Mouse (Mus musculus) adrenal gland, adult 18-20 months (tissue): Measurements from ENCODE around the gene Sesn1. TPM values are rescaled to one million over a fixed set of nuclear protein-coding genes. Genes with fewer than 3 reads are reported as not detected.
A peak's percentile ranks its signal among the peaks of the same experiment; 100 is the strongest.
"Not testable (repeated sequence)": the region's sequence is repeated elsewhere in the genome, so short reads cannot be mapped to it uniquely, and the experiment has no call there.

Experiments used
- DNase-seq, 2 experiments: peaks; one replicate each; pipeline ENCODE4 v3.0.0; 2021 to 2022; ENCODE audit warnings: low spot score in 2 of 2
- total RNA-seq, 2 experiments: library from RNA; stranded (reverse); gene quantifications; 1 replicate in 1 of 2; 2 replicates in 1 of 2; pipeline ENCODE4 v1.2.3; 2021

Gene Sesn1
- total RNA-seq, 2 experiments from 2014 or later, result 17.0 to 19.9 TPM

GRCm38 (mm10) chr10:41907473-41907872 lies 97.7 kb downstream of the Sesn1 start:
- no peak for DNase-seq

- DNase-seq, result no peak
Observed at GRCm38 (mm10) chr10:41907950-41908349, 98.2 kb downstream of the Sesn1 start.

GRCm38 (mm10) chr10:41908899-41909298 lies 99.2 kb downstream of the Sesn1 start:
- DNase-seq, result no peak

DNA sequence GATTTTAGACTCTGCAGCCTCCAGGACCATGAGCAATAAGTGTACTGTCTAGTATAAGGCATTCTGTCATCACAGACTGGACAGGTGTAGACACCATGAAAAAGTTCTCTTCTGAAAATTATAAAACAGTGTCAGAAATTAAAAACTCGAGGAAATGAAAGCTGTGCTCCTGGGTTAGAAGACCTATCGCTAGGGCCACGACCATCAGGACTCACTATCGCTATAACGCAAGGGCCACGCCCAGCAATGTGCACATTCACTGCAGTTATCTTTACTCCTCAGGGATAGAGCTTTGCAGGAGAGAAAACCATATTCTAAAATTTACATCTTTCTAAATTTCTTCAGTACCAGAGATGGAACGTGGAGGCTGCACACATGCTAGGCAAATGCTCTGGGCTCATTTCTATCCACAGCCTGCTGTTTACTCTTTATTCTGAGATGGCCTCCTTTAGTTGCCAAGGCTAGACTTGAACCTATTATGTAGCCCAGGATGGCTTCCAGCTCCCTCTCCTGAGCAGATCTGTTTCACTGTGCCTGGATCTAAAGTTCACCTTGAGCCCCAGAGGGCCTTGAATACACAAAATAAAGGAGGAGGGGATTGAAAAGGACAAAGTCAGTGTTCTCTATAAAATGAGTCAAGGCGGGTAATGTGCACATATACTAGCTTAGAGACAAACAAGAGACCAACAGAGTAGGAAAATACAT lies 102.7 kb downstream of the Sesn1 start:
- no peak for DNase-seq

DNA sequence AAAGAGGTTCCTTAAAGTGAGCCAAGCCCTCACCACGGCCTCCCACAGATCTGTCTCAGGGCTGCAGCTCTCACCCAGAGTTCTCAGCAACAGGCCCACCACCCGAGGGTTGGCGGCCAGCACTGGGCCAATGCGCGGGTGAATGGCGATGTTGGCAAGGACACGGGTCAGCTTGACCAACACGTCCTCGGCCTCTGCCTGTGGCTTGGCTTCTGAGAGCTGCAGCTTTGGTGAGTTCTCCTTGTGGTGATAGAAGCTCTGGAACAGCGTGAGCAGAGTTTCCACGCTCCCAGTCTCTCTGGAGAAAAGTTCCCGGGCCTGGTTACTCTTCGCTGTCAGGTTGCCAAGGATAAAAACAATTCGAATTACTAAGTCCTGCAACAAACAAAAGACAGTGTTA lies 117.0 kb downstream of the Sesn1 start:
- DNase-seq, result no peak

DNA sequence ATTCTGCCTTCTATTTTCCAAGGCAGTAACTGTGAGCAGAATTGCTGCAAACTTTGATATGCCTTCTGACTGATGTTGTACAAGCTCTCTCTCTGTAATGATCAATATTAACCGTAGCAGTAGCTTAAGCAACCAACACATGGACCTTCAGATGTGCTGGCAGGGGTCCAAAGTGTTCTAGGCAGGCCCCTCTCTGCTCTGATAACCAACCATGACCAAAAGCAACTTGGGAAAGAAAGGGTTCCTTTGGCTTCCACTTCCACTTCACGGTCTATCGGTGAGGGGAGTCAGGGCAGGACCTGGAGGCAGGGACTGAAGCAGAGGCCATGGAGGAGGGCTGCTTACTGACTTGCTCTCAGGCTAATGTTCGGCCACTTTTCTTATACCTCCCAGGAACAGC lies 121.2 kb downstream of the Sesn1 start:
- DNase-seq, result no peak

- DNase-seq, result no peak
Observed at GRCm38 (mm10) chr10:41931962-41932361, 122.2 kb downstream of the Sesn1 start.

DNA sequence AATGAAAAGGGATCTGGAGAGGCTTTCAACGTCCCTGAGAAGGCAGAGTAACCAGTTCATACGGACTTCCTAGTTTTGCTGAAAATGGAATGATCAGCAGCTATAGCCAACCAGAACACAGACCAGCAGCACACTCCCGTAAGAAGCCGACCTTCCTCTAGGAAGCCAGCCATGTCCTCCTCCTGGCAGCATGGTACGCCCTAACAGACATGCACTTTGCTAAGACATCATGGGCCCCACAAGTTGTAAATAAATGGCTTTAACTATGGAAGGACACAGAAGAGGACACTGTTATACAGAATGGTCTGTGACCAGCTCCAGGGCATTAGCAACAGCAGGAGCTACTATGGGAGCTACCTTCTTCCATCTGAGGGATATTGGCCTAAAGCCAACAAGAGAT lies 123.2 kb downstream of the Sesn1 start:
- DNase-seq, result no peak

DNA sequence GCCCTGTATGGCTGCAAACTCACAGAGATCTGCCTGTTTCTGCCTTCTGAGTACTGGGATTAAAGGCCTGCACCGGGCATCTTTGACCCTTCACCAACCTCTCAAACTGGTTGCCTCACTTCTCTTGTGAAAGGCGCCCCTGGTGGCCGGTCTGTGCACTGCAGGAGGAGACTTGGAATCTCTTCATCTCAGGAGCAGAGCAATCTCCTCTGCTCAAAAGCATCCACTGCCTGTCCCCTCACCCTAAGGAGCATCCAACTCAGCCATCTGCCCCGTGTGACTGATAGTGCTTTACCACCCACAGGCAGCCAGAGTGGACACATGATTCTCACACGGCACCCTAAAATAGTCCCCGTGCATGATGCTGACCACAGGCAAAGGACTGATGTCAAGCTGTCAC lies 123.8 kb downstream of the Sesn1 start:
- DNase-seq, result peak; percentile 42 to 64

GRCm38 (mm10) chr10:41934633-41935475 lies 125.1 kb downstream of the Sesn1 start:
- DNase-seq, result peak; percentile 70 to 77

- no peak for DNase-seq
Observed at GRCm38 (mm10) chr10:41935476-41935829, 125.7 kb downstream of the Sesn1 start.

GRCm38 (mm10) chr10:41936100-41936499 lies 126.4 kb downstream of the Sesn1 start:
- no peak for DNase-seq

DNA sequence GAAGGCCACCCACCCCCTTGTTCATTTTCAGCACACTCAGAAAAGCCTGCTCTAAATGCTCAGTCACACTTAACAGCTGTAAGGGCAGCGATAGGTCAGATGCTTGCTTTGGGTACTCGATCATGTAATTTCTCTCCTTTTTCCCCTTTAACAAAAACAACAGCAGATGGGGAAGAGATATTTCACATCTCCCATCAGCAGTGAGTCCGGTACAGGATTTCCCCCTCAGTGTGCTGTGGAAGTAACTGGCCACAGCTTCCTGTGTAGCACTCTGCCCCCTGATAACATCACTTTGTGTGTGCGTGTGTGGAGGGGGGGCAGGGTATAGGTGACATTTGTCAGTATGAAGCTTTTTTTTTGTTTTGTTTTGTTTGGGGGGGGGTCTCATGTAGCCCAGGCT lies 127.4 kb downstream of the Sesn1 start:
- DNase-seq, result no peak

- no peak for DNase-seq
Observed at GRCm38 (mm10) chr10:41939090-41939489, 129.4 kb downstream of the Sesn1 start.

DNA sequence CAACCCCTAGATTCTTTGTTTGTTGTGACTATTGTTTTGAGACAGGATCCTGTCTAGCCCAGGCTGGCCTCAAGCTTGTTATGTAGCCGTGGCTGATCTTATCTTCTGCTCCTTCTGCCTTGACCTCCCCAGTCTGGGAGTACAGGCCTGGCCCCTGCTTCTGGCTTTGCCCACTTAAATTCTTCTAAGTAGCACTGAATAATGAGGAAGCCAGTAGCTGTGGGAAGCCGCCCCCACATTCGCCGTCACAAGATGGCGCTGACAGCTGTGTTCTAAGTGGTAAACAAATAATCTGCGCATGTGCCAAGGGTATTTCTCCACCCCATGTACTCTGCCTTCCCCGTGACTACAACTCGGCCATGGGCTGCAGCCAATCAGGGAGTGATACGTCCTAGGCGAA lies 142.6 kb downstream of the Sesn1 start:
- DNase-seq, result not testable (repeated sequence)

DNA sequence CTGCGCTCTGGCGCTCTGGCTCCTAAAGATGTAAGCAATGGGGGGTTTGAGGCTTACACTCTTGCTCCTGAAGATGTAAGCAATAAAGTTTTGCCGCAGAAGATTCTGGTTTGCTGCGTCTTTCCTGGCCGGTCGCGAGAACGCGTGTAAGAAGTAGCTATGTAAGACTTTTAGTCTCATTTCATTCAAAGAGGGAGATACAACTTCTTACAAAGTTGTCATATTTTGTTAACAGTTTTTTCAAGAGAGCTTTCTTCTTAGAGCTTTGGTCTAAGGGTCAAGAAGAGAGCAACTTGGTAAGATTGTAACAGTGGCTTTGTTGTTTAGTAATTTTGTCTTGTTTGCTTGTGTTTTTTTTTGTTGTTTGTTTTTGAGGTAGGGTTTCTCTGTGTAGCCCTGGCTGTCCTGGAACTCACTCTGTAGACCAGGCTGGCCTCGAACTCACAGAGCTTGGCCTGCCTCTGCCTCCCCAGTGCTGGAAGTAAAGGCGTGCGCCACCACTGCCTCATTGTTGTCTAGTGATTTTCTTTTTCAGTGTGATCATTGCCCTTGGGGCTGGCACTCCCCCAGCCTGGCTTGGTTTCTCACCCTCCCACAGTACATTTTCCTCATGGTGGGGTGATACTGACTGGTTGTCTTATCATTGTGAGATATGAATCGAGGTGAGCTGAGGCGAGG lies 143.3 kb downstream of the Sesn1 start:
- no peak for DNase-seq

- no peak for DNase-seq
Observed at GRCm38 (mm10) chr10:41953528-41953864, 143.8 kb downstream of the Sesn1 start.

- DNase-seq, result no peak
Observed at GRCm38 (mm10) chr10:41957421-41958225, 147.9 kb downstream of the Sesn1 start.
